Mouse (Mus musculus): Measurements from ENCODE around the gene Lce1c. TPM values are rescaled to one million over a fixed set of nuclear protein-coding genes. Genes with fewer than 3 reads are reported as not detected.
A peak's percentile ranks its signal among the peaks of the same experiment; 100 is the strongest.
"Not testable (repeated sequence)": the region's sequence is repeated elsewhere in the genome, so short reads cannot be mapped to it uniquely, and the experiment has no call there.

The Lce1c gene
- polyA plus RNA-seq (2015; fragmentation: Nextera tagmentation; extraction: Ambion mirVana): not detected in 2 replicates

DNA sequence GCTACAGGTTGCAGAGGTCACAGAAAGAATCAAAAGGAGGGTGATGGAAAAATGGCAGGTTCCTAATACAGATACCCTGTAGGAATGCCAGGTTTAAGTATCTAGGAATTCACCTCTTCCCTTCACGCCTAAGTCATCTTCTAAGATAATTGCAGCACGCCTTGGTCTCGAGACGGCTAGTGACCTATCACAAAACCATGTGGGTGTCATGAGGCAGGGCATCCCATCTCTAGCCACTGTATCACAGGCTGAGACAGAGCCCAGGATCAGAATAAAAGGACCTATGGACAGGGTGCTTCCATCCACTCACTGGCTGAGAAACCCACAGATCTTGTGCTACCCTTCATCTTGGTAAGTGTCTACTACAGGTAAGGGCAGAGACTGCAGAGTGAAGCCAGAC is at the start of gene Lce1c:
Gene Lce1c, plus strand, starts transcription at position 301 of the 400 bp plus-strand sequence.
- Histone ChIP-seq H3K4me1 (replicated peaks) (no peaks in the 10 kb centered on the region), H3K27me3 (no peaks in the 10 kb centered on the region), H3K36me3 (no peaks in the 10 kb centered on the region), H3K4me2 (replicated peaks) (no peak within 1 kb of the TSS), H3K9ac (replicated peaks) (no peak within 1 kb of the TSS), H3K4me3 (replicated peaks) (no peak within 1 kb of the TSS), H3K27ac (no peak within 1 kb of the TSS), H3K9me3 (no peaks in the 10 kb centered on the region)
- ATAC-seq: no peak
- WGBS: 95% methylated on average over 4 of the region's 4 CpGs

DNA sequence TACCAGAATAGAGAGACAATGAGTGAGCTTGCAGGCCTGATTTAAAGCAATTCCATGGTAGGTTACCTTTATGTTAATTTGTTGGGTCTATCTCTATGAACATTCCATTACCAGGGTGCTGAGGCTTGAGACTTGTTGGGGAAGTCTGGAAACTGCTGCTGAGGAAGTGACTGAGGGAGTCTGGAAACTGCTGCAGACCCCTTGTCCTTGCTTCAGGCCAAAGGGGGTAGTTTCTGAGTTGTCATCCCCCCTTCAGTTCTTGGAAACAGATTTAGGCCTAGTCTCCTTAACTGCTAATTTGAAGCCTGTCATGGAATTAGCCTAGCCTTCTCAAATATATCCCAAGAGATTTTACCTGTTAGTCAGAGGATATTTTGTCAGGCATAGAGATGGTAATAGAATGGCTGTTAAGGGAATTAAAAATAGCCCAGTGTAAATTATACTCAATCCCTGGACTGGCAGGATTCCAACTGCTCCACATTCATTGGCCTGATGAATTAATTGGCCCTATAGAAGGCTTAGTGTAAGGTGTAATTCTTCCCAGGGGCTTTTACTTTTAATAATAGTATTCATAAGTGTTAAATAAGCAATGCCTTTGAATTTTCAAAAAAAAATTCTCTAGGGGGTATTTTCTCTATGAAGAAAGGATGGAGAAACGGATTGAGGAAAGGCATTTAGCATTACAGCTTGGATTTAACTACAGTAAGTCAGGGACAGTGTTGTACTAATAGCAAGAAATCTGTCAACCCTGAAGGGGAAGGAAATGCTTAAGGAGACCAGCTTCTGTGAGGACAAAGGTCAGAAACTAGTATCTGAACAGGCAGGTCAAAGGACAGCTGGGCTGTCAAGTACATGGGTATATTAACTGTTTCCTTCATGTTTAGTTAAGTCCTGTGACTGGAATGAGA is 41.0 kb upstream of the Lce1c start:
- peak; percentile 79 for ATAC-seq
- Histone ChIP-seq H3K4me3 (replicated peaks) (no peak overlapping the region), H3K9me3 (no peaks in the 10 kb centered on the region), H3K4me1 (replicated peaks) (no peaks in the 10 kb centered on the region), H3K36me3 (no peaks in the 10 kb centered on the region), H3K4me2 (replicated peaks) (no peak overlapping the region), H3K27ac (no peak overlapping the region), H3K9ac (replicated peaks) (no peak overlapping the region), H3K27me3 (no peaks in the 10 kb centered on the region)
- 16% methylated on average over 1 of the region's 1 CpGs for WGBS

DNA sequence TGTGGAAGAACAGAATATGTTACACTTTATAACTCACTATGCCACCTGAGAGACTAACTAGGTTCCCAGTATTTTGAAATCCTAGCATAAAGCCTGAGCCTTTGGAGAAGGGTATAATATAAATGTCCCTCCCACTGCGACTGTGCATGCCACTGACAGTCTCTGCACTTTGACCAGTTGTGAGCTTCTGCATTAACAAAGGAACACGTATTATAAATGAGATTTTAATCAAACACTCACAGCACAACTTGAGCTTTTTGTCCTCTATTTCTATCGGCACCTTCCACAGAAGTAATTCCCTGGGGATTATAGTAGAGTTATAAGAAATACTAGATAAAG is 40.4 kb upstream of the Lce1c start:
- no peak for ATAC-seq
- H3K27me3 ChIP-seq: no peaks in the 10 kb centered on the region
- H3K9ac ChIP-seq (replicated peaks): no peak overlapping the region
- no peaks in the 10 kb centered on the region for H3K4me1 ChIP-seq (replicated peaks)
- WGBS: 82% methylated on average over 3 of the region's 3 CpGs
- H3K4me2 ChIP-seq (replicated peaks): no peak overlapping the region
- H3K27ac ChIP-seq: no peak overlapping the region
- no peaks in the 10 kb centered on the region for H3K36me3 ChIP-seq
- H3K9me3 ChIP-seq: no peaks in the 10 kb centered on the region
- H3K4me3 ChIP-seq (replicated peaks): no peak overlapping the region

DNA sequence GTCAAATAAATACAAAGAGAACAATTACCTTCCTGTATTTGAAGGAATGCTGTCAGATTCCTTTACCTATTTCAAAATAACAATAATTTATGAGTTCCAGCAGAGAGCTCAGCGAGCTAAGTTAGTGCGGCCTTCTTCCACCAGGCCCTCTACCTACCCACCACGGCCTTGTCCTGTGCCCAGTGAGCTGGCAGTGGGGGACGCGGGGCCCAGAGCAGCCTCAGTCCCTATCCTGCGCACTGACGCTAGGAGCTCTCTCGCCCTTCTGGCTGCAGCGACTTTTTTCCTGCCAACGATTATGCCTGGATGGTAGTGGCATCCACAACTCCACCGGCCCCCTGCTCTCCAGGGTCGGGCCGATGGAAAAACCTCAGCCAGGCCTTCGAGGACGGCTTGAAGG is 39.2 kb upstream of the Lce1c start:
- Histone ChIP-seq H3K9ac (replicated peaks) (no peak overlapping the region), H3K4me3 (replicated peaks) (no peak overlapping the region), H3K9me3 (no peaks in the 10 kb centered on the region), H3K36me3 (no peaks in the 10 kb centered on the region), H3K4me2 (replicated peaks) (no peak overlapping the region), H3K4me1 (replicated peaks) (no peaks in the 10 kb centered on the region), H3K27me3 (no peaks in the 10 kb centered on the region), H3K27ac (no peak overlapping the region)
- 93% methylated on average over 15 of the region's 15 CpGs for WGBS
- ATAC-seq: no peak

DNA sequence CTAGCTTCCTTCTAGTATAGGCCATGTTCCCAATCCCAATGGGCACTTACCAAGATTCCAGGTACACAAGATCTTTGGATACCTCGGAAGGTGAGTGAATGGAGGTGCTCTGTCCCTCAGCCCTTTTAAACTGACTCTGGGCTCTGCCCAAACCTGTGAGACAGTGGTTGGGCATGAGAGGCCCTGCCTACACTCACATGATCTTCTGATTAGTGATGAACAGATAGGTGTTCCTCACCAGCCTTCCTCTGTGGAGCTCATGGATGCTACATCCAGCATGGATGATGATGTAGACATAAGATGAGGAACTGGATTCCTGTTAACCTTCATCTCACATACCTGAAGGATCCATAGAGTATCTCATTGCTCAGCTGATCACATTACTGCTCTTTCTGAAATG is 30.8 kb upstream of the Lce1c start, which contains the start of gene Lce1a1:
Gene Lce1a1, minus strand, starts transcription at position 101 of the 400 bp plus-strand sequence.
- no peaks in the 10 kb centered on the region for H3K27me3 ChIP-seq
- H3K9me3 ChIP-seq: no peaks in the 10 kb centered on the region
- no peak within 1 kb of the TSS for H3K27ac ChIP-seq
- ATAC-seq: no peak
- no peak within 1 kb of the TSS for H3K4me3 ChIP-seq (replicated peaks)
- 92% methylated on average over 1 of the region's 1 CpGs for WGBS
- H3K36me3 ChIP-seq: no peaks in the 10 kb centered on the region
- no peaks in the 10 kb centered on the region for H3K4me1 ChIP-seq (replicated peaks)
- no peak within 1 kb of the TSS for H3K4me2 ChIP-seq (replicated peaks)
- H3K9ac ChIP-seq (replicated peaks): no peak within 1 kb of the TSS

DNA sequence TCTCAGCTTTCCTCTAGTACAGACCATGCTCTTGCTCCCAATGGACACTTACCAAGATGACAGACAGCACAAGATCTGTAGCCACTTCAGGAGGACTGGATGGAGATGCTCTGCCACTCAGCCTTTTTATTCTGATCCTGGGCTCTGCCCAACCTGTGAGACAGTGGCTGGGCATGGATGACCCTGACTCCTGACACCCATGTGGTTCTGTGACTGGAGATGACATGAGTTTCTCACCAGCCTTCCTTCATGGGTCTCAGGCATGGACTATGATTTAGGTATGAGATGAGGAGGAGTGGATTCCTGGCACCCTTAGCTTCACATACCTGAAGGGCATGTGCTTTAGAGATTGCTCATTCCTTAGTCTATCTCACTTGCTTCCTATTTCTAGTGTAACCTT is 22.2 kb upstream of the Lce1c start, which contains the start of gene Lce1b:
Gene Lce1b, minus strand, starts transcription at position 101 of the 400 bp plus-strand sequence.
- Histone ChIP-seq H3K27ac (no peak within 1 kb of the TSS), H3K4me2 (replicated peaks) (no peak within 1 kb of the TSS), H3K9ac (replicated peaks) (no peak within 1 kb of the TSS), H3K36me3 (no peaks in the 10 kb centered on the region), H3K4me3 (replicated peaks) (no peak within 1 kb of the TSS), H3K27me3 (no peaks in the 10 kb centered on the region), H3K4me1 (replicated peaks) (no peaks in the 10 kb centered on the region), H3K9me3 (no peaks in the 10 kb centered on the region)
- no peak for ATAC-seq

DNA sequence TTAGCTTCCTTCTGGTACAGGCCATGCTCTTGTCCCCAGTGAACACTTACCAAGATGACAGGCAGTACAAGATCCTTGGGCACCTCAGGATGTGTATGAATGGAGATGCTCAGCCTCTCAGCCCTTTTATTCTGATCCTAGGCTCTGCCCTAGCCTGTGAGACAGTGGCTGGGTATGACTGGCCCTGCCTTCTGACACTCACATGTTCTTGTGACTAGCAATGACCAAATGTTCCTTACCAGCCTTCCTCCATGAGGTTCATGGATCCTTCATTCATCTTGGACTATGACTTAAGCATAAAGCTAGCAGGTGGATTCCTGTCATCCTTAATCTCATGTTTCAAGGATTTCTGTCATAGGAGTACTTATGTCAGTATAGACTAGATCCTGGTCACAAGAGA is 8.8 kb upstream of the Lce1c start, which contains the start of gene Lce1a2:
Gene Lce1a2, minus strand, starts transcription at position 101 of the 400 bp plus-strand sequence.
- no peak within 1 kb of the TSS for H3K4me2 ChIP-seq (replicated peaks)
- no peak within 1 kb of the TSS for H3K4me3 ChIP-seq (replicated peaks)
- no peak within 1 kb of the TSS for H3K27ac ChIP-seq
- H3K4me1 ChIP-seq (replicated peaks): no peaks in the 10 kb centered on the region
- ATAC-seq: no peak
- H3K9me3 ChIP-seq: no peaks in the 10 kb centered on the region
- H3K36me3 ChIP-seq: no peaks in the 10 kb centered on the region
- no peaks in the 10 kb centered on the region for H3K27me3 ChIP-seq
- H3K9ac ChIP-seq (replicated peaks): no peak within 1 kb of the TSS

DNA sequence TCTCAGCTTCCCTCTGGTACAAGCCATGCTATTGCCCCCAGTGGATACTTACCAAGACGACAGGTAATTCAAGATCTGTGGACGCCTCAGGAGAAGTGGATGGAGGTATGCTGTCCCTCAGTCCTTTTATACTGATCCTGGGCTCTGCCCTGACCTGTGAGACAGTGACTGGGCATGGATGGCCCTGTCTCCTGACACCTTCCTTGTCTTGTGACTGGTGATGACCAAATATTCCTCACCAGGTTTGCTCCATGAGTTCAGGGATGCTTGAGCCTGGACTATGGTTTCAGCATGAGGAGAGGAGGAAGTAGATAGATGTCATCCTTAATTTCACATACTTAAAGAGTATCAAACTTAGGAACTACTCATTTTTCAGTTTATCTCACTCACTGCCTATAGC is 8.1 kb downstream of the Lce1c start, which contains the start of gene Lce1d:
Gene Lce1d, minus strand, starts transcription at position 101 of the 400 bp plus-strand sequence.
- Histone ChIP-seq H3K27me3 (no peaks in the 10 kb centered on the region), H3K9ac (replicated peaks) (no peak within 1 kb of the TSS), H3K9me3 (no peaks in the 10 kb centered on the region), H3K4me3 (replicated peaks) (no peak within 1 kb of the TSS), H3K36me3 (no peaks in the 10 kb centered on the region), H3K4me2 (replicated peaks) (no peak within 1 kb of the TSS), H3K27ac (no peak within 1 kb of the TSS), H3K4me1 (replicated peaks) (no peaks in the 10 kb centered on the region)
- no peak for ATAC-seq
- WGBS: 79% methylated on average over 2 of the region's 2 CpGs

DNA sequence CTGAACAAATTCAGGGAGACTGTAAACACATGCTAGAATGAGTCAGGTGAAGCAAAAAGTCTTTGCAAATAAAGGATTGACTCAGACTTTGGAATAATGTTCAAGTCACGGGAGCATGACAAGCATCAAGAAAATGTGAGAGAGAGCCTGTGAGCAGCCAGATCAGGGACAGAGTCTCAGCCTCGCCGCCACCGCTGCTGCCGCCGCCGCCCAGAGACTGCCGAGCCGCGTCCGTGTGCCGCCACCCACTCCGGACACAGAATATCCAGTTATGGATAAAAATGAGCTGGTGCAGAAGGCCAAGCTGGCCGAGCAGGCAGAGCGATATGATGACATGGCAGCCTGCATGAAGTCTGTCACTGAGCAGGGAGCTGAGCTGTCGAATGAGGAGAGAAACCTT is 10.1 kb downstream of the Lce1c start:
- not testable (repeated sequence) for H3K4me1 ChIP-seq (replicated peaks); H3K27ac ChIP-seq; H3K27me3 ChIP-seq; H3K4me2 ChIP-seq (replicated peaks); ATAC-seq; H3K9me3 ChIP-seq; H3K9ac ChIP-seq (replicated peaks); H3K4me3 ChIP-seq (replicated peaks); H3K36me3 ChIP-seq
- WGBS: 89% methylated on average over 16 of the region's 16 CpGs

DNA sequence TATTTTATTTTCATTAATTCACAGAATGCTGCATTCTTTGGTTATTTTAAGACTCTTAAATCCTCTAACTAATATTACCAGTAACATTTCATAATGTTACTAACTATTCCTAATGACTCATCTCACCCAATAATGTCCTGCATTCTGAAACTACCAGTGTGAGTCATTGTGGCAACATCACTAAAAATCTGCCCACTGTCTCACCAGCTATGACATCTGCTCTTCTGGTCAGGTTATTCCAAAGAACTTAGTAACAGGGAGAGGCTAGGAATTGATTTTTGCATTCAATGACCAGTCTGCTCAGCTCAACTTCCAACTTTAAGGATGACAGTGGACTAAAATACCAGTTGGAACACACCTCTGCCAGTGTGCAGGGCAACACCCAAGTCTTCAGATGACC is 12.6 kb downstream of the Lce1c start:
- Histone ChIP-seq H3K27ac (no peak overlapping the region), H3K9me3 (no peaks in the 10 kb centered on the region), H3K27me3 (no peaks in the 10 kb centered on the region), H3K4me1 (replicated peaks) (no peaks in the 10 kb centered on the region), H3K4me3 (replicated peaks) (no peak overlapping the region), H3K9ac (replicated peaks) (no peak overlapping the region), H3K4me2 (replicated peaks) (no peak overlapping the region), H3K36me3 (no peaks in the 10 kb centered on the region)
- no peak for ATAC-seq

DNA sequence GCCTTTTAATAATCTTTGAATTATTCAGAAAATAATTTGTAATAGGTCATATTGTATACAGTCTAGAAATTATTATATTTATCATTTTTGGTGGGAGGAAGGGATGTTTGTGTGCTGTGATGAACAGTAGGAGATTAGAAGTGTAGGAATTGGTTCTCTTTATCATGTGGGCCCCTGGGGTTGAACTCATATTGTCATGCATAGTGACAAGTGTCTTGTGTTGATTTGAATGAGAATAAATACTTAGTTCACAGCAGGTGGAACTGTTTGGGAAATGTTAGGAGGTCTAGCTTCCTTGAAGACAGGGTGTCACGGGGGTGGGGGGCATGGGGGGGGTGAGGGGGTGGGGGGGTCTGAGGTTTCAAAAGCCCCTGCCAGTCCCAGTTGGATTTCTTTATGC is 15.6 kb downstream of the Lce1c start:
- Histone ChIP-seq H3K9me3 (no peaks in the 10 kb centered on the region), H3K4me1 (replicated peaks) (no peaks in the 10 kb centered on the region), H3K27me3 (no peaks in the 10 kb centered on the region), H3K4me3 (replicated peaks) (no peak overlapping the region), H3K9ac (replicated peaks) (no peak overlapping the region), H3K27ac (no peak overlapping the region), H3K36me3 (no peaks in the 10 kb centered on the region), H3K4me2 (replicated peaks) (no peak overlapping the region)
- 13% methylated on average over 1 of the region's 1 CpGs for WGBS
- no peak for ATAC-seq

DNA sequence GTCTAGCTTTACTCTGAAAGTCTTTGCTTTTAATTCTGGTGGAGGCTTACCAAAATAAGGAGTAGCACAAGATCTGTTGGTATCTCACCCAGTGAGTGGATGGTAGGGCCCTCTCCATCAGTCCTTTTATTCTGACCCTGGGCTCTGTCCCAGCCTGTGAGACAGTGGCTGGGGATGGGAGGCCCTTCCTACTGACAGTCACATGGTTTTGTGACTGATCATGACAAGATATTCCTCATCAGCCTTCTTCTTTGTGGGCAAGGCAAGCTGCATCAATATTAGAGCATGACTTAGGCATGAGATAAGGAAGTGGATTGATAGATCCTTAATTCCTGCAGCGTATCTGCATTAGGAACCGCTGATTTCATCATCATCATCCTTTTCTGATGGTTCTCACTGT is 29.9 kb downstream of the Lce1c start, which contains the start of gene Lce1e:
Gene Lce1e, minus strand, starts transcription at position 101 of the 400 bp plus-strand sequence.
- no peak within 1 kb of the TSS for H3K4me2 ChIP-seq (replicated peaks)

DNA sequence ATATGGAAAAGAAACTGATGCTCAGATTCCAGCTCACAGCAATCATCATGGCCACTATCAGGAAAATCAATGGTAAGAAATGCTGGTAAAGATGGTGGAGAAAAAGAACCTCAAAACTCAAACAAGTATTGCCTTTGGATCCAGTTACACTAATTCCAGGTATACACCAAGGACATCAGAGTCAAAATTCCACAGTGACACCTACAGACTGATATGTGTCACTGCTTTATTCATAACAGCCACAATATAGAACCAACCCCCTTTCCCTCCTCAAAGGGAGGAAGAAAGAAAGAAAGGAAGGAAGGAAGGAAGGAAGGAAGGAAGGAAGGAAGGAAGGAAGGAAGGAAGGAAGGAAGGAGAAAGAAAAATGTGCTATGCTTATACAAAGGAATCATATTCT is 36.1 kb downstream of the Lce1c start:
- no peaks in the 10 kb centered on the region for H3K9me3 ChIP-seq
- H3K27ac ChIP-seq: no peak overlapping the region
- H3K36me3 ChIP-seq: no peaks in the 10 kb centered on the region
- ATAC-seq: no peak
- no peak overlapping the region for H3K4me2 ChIP-seq (replicated peaks)
- H3K4me3 ChIP-seq (replicated peaks): no peak overlapping the region
- H3K27me3 ChIP-seq: no peaks in the 10 kb centered on the region
- no peaks in the 10 kb centered on the region for H3K4me1 ChIP-seq (replicated peaks)
- H3K9ac ChIP-seq (replicated peaks): no peak overlapping the region

More for the DNA sequence above, 29.9 kb downstream of the Lce1c start, which contains the start of gene Lce1e:
- no peaks in the 10 kb centered on the region for H3K36me3 ChIP-seq
- H3K9me3 ChIP-seq: no peaks in the 10 kb centered on the region
- H3K9ac ChIP-seq (replicated peaks): no peak within 1 kb of the TSS
- no peak within 1 kb of the TSS for H3K4me3 ChIP-seq (replicated peaks)
- no peaks in the 10 kb centered on the region for H3K27me3 ChIP-seq
- ATAC-seq: no peak
- H3K4me1 ChIP-seq (replicated peaks): no peaks in the 10 kb centered on the region
- no peak within 1 kb of the TSS for H3K27ac ChIP-seq
- WGBS: 83% methylated on average over 2 of the region's 2 CpGs

Measured in midbrain, embryonic 13.5 days (tissue).